Mouse (Mus musculus) c-Kit-positive CD71-positive TER-119-positive erythroid progenitor cells, embryonic 14.5 days (primary cell): Measurements from ENCODE around the gene D030056L22Rik.

ENCODE experiments used
- DNase-seq: peaks from one replicate; pipeline ENCODE4 v3.0.0-alpha.2; 2013; ENCODE audit warnings: low spot score

The D030056L22Rik gene

DNA sequence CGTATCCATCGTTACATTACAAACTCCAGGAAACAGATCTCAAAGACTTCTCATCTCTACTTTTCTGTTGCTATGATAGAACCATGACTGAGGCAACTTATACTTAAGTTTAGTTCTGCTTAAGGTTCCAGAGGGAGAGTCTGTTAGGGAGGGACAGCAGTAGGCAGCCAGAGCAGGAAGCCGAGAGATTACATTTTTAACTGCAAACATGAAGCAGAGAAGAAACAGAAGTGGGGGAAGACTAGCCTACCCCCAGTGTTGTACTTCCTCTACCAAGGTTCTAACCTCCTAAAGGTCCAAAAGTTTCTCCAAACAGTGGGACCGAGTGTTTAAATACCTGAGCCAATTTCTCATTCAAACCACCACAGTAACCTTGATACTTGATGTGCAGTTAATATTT lies 22.9 kb downstream of the D030056L22Rik start:
- DNase-seq, result no peak

DNA sequence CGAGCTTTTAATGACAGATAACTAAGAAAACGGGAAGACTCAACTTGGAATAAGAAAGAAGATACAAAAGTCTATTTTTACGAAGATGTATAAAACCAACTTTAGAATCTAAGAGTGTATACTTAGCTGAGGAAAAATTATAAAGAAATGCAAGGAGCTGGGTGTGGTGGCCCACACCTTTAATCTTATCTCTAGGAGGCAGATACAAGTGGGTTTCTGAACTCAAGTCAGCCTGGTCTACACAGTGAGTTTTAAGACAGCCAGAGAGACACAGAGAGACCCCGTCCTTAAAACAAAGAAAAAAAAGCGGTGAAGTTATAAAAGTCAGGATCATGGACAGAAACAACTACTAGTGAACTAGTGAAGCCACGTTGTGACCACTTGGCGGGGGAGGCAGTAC lies 26.2 kb downstream of the D030056L22Rik start:
- DNase-seq, result no peak

DNA sequence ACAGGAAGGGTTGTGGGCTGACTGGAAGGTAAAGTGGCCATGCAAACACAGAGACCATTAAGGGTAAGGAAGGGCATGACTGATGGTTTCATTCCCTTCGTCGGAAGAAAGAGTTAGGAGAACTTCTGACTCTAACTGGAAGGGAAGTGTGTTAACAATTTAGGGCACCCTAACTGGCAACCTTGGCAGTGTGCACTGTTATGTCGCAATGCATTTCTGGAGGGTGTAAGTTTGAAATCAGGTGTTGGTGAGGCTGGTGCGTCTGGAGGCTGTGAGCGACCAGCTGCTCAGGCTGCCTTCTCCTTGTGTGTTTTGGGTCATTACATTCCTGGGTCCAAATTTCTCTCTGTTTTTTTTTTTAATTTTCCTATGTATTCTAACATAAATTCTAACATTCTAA lies 31.0 kb downstream of the D030056L22Rik start:
- no peak for DNase-seq

DNA sequence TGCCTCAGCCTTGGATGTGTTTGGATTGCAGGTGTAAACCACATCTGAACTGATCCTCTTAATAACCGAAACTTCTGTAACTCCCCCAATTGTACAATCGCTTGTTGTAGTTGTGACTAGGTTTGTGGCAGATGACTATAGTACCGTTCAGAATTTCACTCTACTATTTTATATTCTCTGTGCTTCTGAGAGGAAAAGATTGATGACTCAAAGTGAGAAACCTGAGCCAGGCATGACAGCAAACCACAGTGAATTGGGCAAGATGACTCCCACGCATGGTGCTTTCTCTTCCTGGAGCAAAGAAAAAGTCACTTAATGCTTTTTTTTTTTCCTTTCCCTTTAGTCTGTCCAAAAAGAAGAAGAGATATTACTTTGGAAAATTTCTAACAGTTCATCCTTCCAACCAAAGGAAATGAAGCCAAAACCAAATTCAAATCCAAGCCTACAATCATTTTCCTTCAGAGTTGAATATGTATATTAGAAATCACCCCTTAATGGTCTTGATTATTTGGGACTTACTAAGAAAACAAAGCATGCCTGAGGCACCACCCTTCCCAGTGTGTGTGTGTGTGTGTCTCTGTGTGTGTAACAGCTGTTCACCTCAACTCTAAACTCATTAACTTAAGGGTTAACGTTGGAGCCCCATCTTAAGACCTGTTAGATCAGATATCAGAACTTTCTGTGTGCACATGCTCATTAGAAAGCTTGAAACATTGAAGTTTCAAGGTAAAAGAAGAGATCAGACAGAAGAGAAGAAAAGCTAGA lies 33.8 kb downstream of the D030056L22Rik start:
- no peak for DNase-seq

DNA sequence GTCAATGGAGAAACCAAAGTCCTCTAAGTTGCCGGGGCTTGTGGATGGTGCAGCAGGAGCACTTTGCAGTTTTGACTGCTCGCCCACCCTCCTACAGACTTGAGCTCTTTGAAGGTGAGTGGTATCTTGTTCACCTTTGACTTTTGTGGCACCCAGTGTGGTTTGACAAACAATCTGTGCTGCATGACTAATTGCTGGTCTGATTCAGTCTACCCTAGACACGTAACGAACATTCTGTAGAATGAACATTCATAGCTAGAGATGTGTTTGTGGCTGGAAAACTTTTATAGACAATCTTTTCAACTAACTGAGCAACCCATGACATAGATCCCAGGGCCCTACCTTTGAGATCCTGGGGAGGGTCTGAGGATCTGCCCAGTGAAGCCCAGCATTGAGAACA lies 34.4 kb downstream of the D030056L22Rik start:
- no peak for DNase-seq

DNA sequence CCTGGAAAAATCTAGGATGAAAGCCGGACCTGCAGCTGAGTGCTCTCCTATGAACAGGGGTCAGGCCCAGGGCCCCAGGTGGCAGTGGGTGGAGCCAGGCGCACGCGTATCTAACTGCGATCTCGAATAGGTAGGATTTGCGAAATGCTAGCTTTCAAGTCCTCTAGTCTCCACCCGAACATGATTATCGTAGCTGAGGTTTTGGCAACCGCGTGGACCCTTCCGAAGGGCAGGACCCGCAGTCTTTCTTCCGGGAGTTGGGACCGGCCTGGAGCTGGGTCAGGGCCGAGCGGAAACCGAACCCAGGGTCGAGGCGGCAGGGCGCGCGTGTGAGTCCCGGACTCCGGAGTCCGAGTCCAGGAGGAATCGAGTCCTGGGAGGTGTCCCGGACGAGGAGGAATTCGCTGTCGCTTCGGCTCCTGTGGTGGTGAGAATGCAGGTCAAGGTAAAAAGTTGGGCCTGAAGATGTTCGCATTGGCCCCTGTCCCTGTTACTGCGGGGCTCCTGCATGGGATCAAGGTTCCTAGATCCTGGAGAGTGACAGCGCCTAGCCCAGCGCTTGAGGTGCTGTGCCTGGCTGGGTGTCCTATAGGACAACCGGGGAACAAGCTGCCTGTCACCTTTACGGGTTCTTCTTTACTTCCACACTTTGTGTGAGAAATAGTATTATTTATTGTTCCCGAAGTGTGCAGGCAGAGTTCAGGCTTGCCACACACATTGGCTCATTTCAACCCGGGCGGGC lies 36.8 kb downstream of the D030056L22Rik start, which contains the start of gene Trpm6:
TSS of gene Trpm6 (plus strand) at position 386 of the 742 bp plus-strand sequence.
- DNase-seq, result no peak

DNA sequence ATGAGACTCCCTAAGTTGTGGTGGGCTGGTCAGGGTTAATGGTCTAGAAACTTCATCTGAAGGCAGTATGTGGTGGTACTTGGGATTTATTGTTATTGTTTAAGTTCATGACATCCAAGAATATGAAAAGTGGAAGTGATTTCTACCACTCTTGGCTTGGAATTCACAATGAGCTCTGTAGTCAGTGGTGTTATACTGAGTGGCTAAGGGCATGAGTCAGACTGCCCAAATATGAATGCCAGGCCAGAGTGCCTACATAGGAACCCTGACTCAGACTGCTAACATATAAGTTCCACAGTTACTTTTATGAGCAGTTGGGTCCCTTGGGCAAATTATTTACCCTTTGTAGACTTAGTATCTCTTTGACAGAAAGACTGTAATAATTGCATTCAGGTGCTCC lies 44.2 kb downstream of the D030056L22Rik start:
- no peak for DNase-seq

DNA sequence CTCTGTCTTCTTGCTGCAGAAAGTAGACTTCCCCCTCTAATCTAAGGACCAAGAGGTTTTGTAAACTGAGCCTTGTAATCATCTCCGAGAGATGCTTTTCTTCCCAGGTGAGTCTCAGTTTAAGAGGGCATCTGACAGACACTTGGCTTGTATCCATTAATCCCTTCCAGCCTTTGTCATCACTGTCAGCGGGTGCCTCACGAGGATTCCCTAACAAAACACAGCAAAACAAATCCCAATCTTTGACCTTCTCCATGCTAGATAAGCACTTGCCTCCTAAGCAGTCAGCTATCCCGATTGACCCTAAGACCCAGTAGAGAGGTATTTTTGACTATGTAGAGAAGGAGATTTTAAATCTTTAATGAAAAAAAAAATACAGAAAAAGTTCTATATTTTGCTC lies 44.7 kb downstream of the D030056L22Rik start:
- DNase-seq, result no peak

DNA sequence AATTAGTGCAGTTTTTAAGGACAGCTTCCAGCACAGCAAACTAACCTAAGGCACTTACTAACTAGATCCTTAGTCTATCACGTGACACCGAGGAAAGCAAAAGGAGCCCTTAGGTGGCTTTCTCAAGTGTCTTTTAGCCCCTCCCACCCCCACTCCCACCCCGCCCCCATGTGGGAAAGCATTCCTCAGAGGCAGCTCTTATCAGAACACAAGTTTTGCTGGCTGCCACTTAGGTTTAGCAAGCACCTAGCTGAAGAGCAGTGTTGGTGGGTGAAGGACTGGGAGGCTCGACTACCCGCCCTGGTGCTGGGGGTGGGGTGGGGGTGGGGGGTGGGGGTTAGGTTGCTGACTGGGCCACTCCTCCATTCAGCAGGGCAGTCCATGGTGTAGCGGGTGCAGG lies 45.3 kb downstream of the D030056L22Rik start:
- no peak for DNase-seq

DNA sequence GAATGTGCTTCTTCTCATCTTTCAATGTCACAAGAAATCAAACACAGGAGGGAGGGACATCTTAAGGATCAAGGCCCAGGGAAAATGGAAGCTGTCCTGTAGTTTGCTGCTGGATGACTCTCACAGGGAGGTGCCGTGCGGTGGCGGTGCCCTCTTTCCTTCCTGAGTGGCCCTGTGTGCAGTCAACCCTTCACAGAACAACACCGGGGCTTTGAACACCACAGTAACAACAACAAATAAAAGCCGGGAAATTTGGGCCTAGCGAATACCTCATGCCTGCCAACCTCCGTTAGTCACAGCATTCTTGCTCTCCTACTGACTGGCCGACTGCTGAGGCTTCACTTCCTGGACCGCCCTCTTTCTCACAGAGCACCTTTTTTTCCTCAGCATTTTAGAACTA lies 45.9 kb downstream of the D030056L22Rik start:
- no peak for DNase-seq

DNA sequence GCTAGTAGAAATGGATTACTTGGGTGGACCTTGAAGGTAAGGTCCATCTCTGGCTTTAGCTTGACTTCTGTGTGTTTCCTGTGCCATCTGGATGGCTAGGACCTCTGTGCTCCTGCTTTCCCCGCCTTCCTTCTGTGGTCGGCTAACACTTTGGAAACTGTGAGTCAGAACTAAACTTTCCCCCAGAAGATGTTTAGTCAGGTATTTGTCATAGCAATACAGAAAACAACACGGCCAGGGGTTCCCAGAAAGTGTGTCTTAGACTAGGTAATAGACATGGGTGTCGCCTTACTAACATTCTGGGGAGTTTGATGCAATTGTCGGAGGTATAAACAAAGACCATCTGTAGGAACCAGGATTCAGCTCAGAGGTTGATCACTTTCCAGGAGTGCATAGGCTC lies 53.4 kb downstream of the D030056L22Rik start:
- no peak for DNase-seq
